Mouse (Mus musculus) T-helper 17 cell (primary cell): ENCODE results near the gene Scgb1b2.

Experiments used
- in situ Hi-C, 2 experiments: fragments of 300-600 bp; cut with MboI, MseI; formaldehyde crosslinking; loops; 1 replicate in 1 of 2; 2 replicates in 1 of 2; pipeline ENCODE4 v1.15.1; 2025; ENCODE audit warnings: high pct_unique_total_duplicates in 2 of 2

Scgb1b2 gene

GRCm38 (mm10) chr7:31291721-31292120 lies at the start of gene Scgb1b2:
Gene Scgb1b2, minus strand, starts transcription at chr7:31291821.
- in situ Hi-C loops = no loop called here

GRCm38 (mm10) chr7:31290208-31290607 lies 1.4 kb downstream of the Scgb1b2 start, which contains the start of gene Scgb2b2:
Gene Scgb2b2, plus strand, starts transcription at chr7:31290508.
- in situ Hi-C loops = no loop called here
